Mouse (Mus musculus) olfactory bulb, adult 2 months (tissue): ENCODE results near the gene Otof.

Experiments used
- CTCF ChIP-seq: fragments of 200-500 bp; IDR thresholded peaks from 2 replicates; pipeline ENCODE4 v1.5.1; 2012; ENCODE audit warnings: low read depth, mild to moderate bottlenecking, low read length, moderate library complexity; ENCODE audit not compliant: insufficient read depth
- POLR2A ChIP-seq: fragments of 200-500 bp; IDR thresholded peaks from 2 replicates; pipeline ENCODE4 v1.6.1; 2012; ENCODE audit warnings: mild to moderate bottlenecking, low read depth, low read length, moderate library complexity; ENCODE audit not compliant: insufficient read depth

DNA sequence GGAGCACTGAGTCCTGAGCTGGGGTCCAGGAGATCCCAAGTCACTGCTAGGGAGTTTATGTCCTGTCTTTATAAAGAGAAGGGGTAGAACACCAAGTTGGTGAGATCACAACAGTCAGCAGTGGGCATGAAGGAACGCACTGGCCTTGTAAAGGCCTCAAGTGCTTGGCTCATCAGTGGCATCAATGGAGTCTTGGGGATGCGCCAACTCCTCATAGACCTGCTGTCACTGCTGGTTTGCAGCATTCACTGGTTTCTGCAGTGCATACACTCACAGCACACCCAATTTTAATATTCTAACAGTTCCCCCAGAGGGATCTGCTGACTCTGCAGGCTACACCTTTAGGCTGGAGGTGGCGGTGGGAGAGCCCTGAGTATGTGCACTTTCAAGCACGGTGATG is 38.6 kb downstream of the Otof start:
- TF ChIP-seq CTCF: no peak
- no peak for TF ChIP-seq POLR2A
